Mouse (Mus musculus): ENCODE measurements at regions not wholly inside any gene's neighbourhood (a gene's known extent, or its start where the extent isn't known, plus 50 kb on each side); places are given as distances from the start of the nearest gene placed in this dataset.

DNA sequence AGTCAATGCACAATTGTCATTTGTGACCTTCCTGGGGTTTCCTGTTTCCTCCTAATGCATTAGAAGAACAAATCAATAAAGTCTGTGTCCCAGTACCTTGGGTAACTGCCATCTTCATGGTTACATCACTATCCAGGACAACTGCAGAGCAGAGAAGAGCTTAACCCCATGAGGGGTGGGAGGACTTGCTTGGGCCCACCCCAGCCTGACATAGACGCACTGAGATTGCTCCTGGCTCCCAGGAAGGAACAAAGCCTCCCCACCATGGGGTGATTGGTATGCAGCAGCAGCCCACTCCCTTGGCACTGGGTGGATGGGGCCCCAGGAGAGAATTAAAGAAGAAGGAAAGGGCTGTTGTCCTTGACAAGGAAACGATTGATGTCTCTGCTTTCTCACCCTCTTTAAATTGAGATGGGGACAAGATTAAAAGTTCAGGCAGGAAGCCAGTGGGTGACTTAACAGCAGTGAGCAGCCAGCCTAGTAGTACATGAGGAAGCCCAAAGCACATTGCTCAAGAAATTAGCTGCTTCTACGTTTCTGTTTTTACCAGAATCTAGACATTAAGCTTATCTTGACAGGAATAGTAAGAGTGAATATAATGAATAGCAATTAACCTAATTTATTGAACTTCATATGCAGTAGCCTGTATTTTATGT is 307.7 kb upstream of the Zfp462 start:
- Histone ChIP-seq H3K4me1 (replicated peaks; ENCODE audit: control insufficient read depth, insufficient read depth, low read length) (no peaks in the 10 kb centered on the region), H3K4me3 (ENCODE audit: low read depth, low read length) (no peak overlapping the region), H3K9me3 (ENCODE audit: control insufficient read depth) (no peaks in the 10 kb centered on the region), H3K27me3 (replicated peaks; ENCODE audit: control insufficient read depth, insufficient read depth, low read length) (no peaks in the 10 kb centered on the region), H3K36me3 (ENCODE audit: control insufficient read depth, insufficient read depth) (no peaks in the 10 kb centered on the region), H3K27ac (ENCODE audit: low read depth, low read length) (no peak overlapping the region), H3K4me2 (replicated peaks; ENCODE audit: low read depth) (no peak overlapping the region), H3K9ac (ENCODE audit: low read depth, low read length) (no peak overlapping the region)
- ATAC-seq: no peak
- 46% methylated on average over 3 of the region's 3 CpGs for WGBS
- TF ChIP-seq CTCF (IDR thresholded peaks at IDR 0.05; ENCODE audit: low read depth): no peak

- H3K4me3 ChIP-seq (ENCODE audit: low read depth, low read length): no peak overlapping the region
- TF ChIP-seq CTCF (IDR thresholded peaks at IDR 0.05; ENCODE audit: low read depth): no peak
- H3K4me2 ChIP-seq (replicated peaks; ENCODE audit: low read depth): no peak overlapping the region
- H3K27ac ChIP-seq (ENCODE audit: low read depth, low read length): no peak overlapping the region
- ATAC-seq: no peak
- no peaks in the 10 kb centered on the region for H3K36me3 ChIP-seq (ENCODE audit: control insufficient read depth, insufficient read depth)
- H3K9me3 ChIP-seq (ENCODE audit: control insufficient read depth): no peaks in the 10 kb centered on the region
- no peaks in the 10 kb centered on the region for H3K27me3 ChIP-seq (replicated peaks; ENCODE audit: control insufficient read depth, insufficient read depth, low read length)
- 81% methylated on average over 11 of the region's 11 CpGs for WGBS
- no peaks in the 10 kb centered on the region for H3K4me1 ChIP-seq (replicated peaks; ENCODE audit: control insufficient read depth, insufficient read depth, low read length)
- no peak overlapping the region for H3K9ac ChIP-seq (ENCODE audit: low read depth, low read length)
Measured at GRCm38 (mm10) chr4:54646033-54646432, 298.8 kb upstream of the Zfp462 start.

DNA sequence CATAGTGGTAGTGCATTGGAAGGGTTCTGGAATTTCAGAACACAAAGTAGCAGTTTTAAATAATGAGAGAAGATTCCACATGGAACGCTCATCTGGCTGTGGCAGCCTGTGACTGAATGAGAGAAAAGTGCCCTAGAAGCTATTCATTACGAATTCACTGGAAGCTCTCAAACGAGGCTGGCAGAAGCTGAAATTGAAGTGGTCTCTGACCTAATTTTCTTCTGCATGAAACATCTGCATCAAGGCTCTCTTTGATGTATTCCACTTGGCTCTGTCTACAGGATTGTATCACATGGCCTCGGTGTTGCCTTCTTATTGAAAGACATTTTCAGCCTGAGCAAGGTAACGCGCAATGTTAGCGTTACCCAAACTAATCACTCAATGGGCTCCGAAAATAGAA is 298.4 kb upstream of the Zfp462 start:
- no peak overlapping the region for H3K4me2 ChIP-seq (replicated peaks; ENCODE audit: low read depth)
- H3K9ac ChIP-seq (ENCODE audit: low read depth, low read length): no peak overlapping the region
- H3K9me3 ChIP-seq (ENCODE audit: control insufficient read depth): no peaks in the 10 kb centered on the region
- no peak for ATAC-seq
- 74% methylated on average over 8 of the region's 8 CpGs for WGBS
- no peak overlapping the region for H3K27ac ChIP-seq (ENCODE audit: low read depth, low read length)
- H3K27me3 ChIP-seq (replicated peaks; ENCODE audit: control insufficient read depth, insufficient read depth, low read length): no peaks in the 10 kb centered on the region
- TF ChIP-seq CTCF (IDR thresholded peaks at IDR 0.05; ENCODE audit: low read depth): no peak
- no peaks in the 10 kb centered on the region for H3K36me3 ChIP-seq (ENCODE audit: control insufficient read depth, insufficient read depth)
- no peak overlapping the region for H3K4me3 ChIP-seq (ENCODE audit: low read depth, low read length)
- no peaks in the 10 kb centered on the region for H3K4me1 ChIP-seq (replicated peaks; ENCODE audit: control insufficient read depth, insufficient read depth, low read length)

- no peak overlapping the region for H3K4me2 ChIP-seq (replicated peaks; ENCODE audit: low read depth)
- ATAC-seq: no peak
- no peak overlapping the region for H3K4me3 ChIP-seq (ENCODE audit: low read depth, low read length)
- H3K9ac ChIP-seq (ENCODE audit: low read depth, low read length): no peak overlapping the region
- no peak overlapping the region for H3K27ac ChIP-seq (ENCODE audit: low read depth, low read length)
- TF ChIP-seq CTCF (IDR thresholded peaks at IDR 0.05; ENCODE audit: low read depth): no peak
- H3K4me1 ChIP-seq (replicated peaks; ENCODE audit: control insufficient read depth, insufficient read depth, low read length): no peaks in the 10 kb centered on the region
- H3K36me3 ChIP-seq (ENCODE audit: control insufficient read depth, insufficient read depth): no peaks in the 10 kb centered on the region
- H3K9me3 ChIP-seq (ENCODE audit: control insufficient read depth): no peaks in the 10 kb centered on the region
- H3K27me3 ChIP-seq (replicated peaks; ENCODE audit: control insufficient read depth, insufficient read depth, low read length): no peaks in the 10 kb centered on the region
- 67% methylated on average over 4 of the region's 4 CpGs for WGBS
Measured at GRCm38 (mm10) chr4:54648254-54648653, 296.6 kb upstream of the Zfp462 start.

DNA sequence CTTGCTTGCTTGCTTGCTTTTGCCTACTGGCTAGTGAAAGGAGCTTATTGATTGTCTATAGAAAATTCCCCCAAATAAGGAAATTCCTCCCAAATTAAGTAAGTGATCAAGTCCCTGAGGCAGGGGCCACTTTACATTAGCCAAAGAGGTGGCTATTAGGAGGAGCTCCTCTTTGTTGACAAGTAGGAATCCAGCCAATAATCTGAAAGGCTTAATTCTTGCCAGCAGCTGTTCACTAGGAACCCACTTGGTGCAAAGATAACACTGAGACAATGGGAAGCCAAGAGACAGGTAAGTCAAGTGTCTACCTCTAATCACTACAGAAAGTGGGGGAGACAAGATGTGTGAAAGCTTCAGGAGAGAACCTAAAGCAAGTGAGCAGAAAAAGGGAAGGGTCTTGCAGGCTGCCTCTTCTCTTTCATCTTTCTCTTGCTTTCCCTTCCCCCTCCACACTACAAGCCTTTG is 293.2 kb upstream of the Zfp462 start:
- Histone ChIP-seq H3K4me1 (replicated peaks; ENCODE audit: control insufficient read depth, insufficient read depth, low read length) (no peaks in the 10 kb centered on the region), H3K36me3 (ENCODE audit: control insufficient read depth, insufficient read depth) (no peaks in the 10 kb centered on the region), H3K27me3 (replicated peaks; ENCODE audit: control insufficient read depth, insufficient read depth, low read length) (no peaks in the 10 kb centered on the region), H3K4me2 (replicated peaks; ENCODE audit: low read depth) (no peak overlapping the region), H3K27ac (ENCODE audit: low read depth, low read length) (no peak overlapping the region), H3K4me3 (ENCODE audit: low read depth, low read length) (no peak overlapping the region), H3K9me3 (ENCODE audit: control insufficient read depth) (no peaks in the 10 kb centered on the region), H3K9ac (ENCODE audit: low read depth, low read length) (no peak overlapping the region)
- TF ChIP-seq CTCF (IDR thresholded peaks at IDR 0.05; ENCODE audit: low read depth): no peak
- ATAC-seq: no peak

DNA sequence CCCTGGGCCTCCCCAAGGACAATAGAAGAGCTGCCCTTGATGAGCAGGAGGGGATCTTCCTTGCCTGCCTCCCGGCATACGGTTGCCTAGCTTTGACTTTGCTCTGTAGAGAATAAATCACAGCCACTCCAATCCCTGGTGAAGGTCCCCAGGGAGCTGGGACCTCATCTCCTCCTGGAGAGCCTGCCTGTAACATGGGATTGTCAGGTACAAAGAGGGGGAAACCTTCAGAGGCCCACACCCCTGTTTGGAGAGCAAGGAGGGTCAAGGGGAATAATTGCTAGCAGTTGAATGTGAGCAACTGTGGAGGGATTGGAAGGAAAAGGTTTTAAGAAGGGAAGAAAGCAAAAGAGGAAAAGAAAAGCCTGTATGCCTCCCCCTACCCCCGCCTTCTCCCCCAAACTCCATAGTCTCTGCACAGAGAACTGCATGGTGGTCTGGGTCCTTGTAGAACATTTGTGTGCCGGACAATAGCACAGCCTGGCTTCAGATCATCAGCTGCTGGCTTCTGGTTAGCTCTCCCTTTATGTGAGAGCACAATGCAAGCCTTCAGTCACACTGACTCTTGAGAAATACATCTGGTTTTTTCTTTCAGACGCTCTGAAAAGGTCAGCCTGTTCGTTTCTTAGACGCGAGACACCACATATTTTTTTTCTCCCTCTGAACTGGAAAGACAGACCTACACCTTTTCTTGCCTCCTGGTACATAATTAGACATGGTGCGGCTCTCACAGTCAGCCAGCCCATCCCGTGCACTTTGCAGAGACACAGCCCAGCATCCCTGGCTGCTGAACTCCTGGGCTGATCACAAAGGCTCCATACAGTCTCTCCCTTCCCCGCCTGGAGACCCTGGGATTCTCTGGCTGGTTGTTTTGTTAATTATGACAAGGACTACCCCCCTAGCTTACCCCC is 292.5 kb upstream of the Zfp462 start:
- Histone ChIP-seq H3K27ac (ENCODE audit: low read depth, low read length) (no peak overlapping the region), H3K36me3 (ENCODE audit: control insufficient read depth, insufficient read depth) (no peaks in the 10 kb centered on the region), H3K9ac (ENCODE audit: low read depth, low read length) (no peak overlapping the region), H3K4me2 (replicated peaks; ENCODE audit: low read depth) (no peak overlapping the region), H3K4me1 (replicated peaks; ENCODE audit: control insufficient read depth, insufficient read depth, low read length) (no peaks in the 10 kb centered on the region), H3K4me3 (ENCODE audit: low read depth, low read length) (no peak overlapping the region), H3K27me3 (replicated peaks; ENCODE audit: control insufficient read depth, insufficient read depth, low read length) (no peaks in the 10 kb centered on the region), H3K9me3 (ENCODE audit: control insufficient read depth) (no peaks in the 10 kb centered on the region)
- ATAC-seq: no peak
- 66% methylated on average over 11 of the region's 11 CpGs for WGBS
- no peak for TF ChIP-seq CTCF (IDR thresholded peaks at IDR 0.05; ENCODE audit: low read depth)
